Mouse (Mus musculus) lung, postnatal 25 days (tissue): ENCODE data around the gene Traip.

Source experiments
- DNase-seq: peaks from one replicate; pipeline ENCODE4 v3.0.0; 2022; ENCODE audit warnings: low spot score

Traip gene

GRCm38 (mm10) chr9:107949922-107950235 is at the start of gene Traip:
Gene Traip, plus strand, starts transcription at chr9:107950136.
- DNase-seq = no peak

- peak; percentile 56 for DNase-seq
Measured at GRCm38 (mm10) chr9:107900840-107901626, 48.9 kb upstream of the Traip start.

GRCm38 (mm10) chr9:107901627-107901914 is 48.4 kb upstream of the Traip start:
- no peak for DNase-seq

GRCm38 (mm10) chr9:107904726-107905125 is 45.2 kb upstream of the Traip start:
- DNase-seq = peak; percentile 88

- peak; percentile 71 for DNase-seq
Measured at GRCm38 (mm10) chr9:107906252-107906966, 43.5 kb upstream of the Traip start, which contains the start of gene Mst1r. Gene Mst1r, plus strand, starts transcription at chr9:107906873.

GRCm38 (mm10) chr9:107906967-107907800 is 42.8 kb upstream of the Traip start:
- no peak for DNase-seq

GRCm38 (mm10) chr9:107907801-107908120 is 42.2 kb upstream of the Traip start:
- DNase-seq = no peak

GRCm38 (mm10) chr9:107908410-107909158 is 41.4 kb upstream of the Traip start:
- peak; percentile 69 for DNase-seq

- DNase-seq = no peak
Measured at GRCm38 (mm10) chr9:107910025-107910769, 39.7 kb upstream of the Traip start.

- DNase-seq = no peak
Measured at GRCm38 (mm10) chr9:107914764-107915420, 35.0 kb upstream of the Traip start.

- DNase-seq = no peak
Measured at GRCm38 (mm10) chr9:107917895-107918608, 31.9 kb upstream of the Traip start.

GRCm38 (mm10) chr9:107918884-107919283 is 31.1 kb upstream of the Traip start:
- DNase-seq = no peak

GRCm38 (mm10) chr9:107919441-107919840 is 30.5 kb upstream of the Traip start:
- DNase-seq = no peak

GRCm38 (mm10) chr9:107923021-107923420 is 26.9 kb upstream of the Traip start:
- no peak for DNase-seq

- DNase-seq = peak; percentile 35
Measured at GRCm38 (mm10) chr9:107923956-107924355, 26.0 kb upstream of the Traip start.

GRCm38 (mm10) chr9:107925251-107925650 is 24.7 kb upstream of the Traip start:
- DNase-seq = no peak

- DNase-seq = no peak
Measured at GRCm38 (mm10) chr9:107926920-107927420, 23.0 kb upstream of the Traip start.

- no peak for DNase-seq
Measured at GRCm38 (mm10) chr9:107927749-107928148, 22.2 kb upstream of the Traip start.

- no peak for DNase-seq
Measured at GRCm38 (mm10) chr9:107928169-107928568, 21.8 kb upstream of the Traip start, which contains the start of gene Actl11. Gene Actl11, plus strand, starts transcription at chr9:107928469.

- no peak for DNase-seq
Measured at GRCm38 (mm10) chr9:107932221-107932620, 17.7 kb upstream of the Traip start.
